Mouse (Mus musculus): ENCODE results near the gene Rhoj.

GRCm38 (mm10) chr12:75446245-75446644, 138.1 kb downstream of the Rhoj start:
- no peak for TF ChIP-seq USF1 (IDR thresholded peaks at IDR 0.05; ENCODE audit: low read depth, low read length)
- TF ChIP-seq CTCF (conservative IDR thresholded peaks at IDR 0.05 in 1 of 2, IDR thresholded peaks at IDR 0.05 in 1 of 2; ENCODE audit: low read depth in 2 of 2, low read length in 2 of 2) = no peak
- no peak for TF ChIP-seq MXI1 (IDR thresholded peaks at IDR 0.05; ENCODE audit: low read depth, low read length)
- TF ChIP-seq POLR2A (IDR thresholded peaks at IDR 0.05; ENCODE audit: low read depth, low read length) = no peak
- TF ChIP-seq EP300 (IDR thresholded peaks at IDR 0.05; ENCODE audit: low read length) = no peak
- no peak for TF ChIP-seq E2F4 (IDR thresholded peaks at IDR 0.05; ENCODE audit: insufficient replicate concordance, low read depth, low read length)
- TF ChIP-seq MAX (IDR thresholded peaks at IDR 0.05; ENCODE audit: low read length) = no peak
- no peak for TF ChIP-seq CHD2 (IDR thresholded peaks at IDR 0.05; ENCODE audit: low read length)
- no peak for TF ChIP-seq TCF12 (IDR thresholded peaks at IDR 0.05; ENCODE audit: low read depth, low read length)
- TF ChIP-seq SIN3A (IDR thresholded peaks at IDR 0.05; ENCODE audit: low read length) = no peak
